Mouse (Mus musculus) brain, embryonic 14.5 days (tissue): ENCODE measurements around the gene Cdca8.

Source experiments
- CTCF ChIP-seq: fragments of 200-500 bp; IDR thresholded peaks from 2 replicates; pipeline ENCODE4 v1.5.1; 2012; ENCODE audit warnings: inconsistent platforms, mild to moderate bottlenecking, moderate library complexity, borderline replicate concordance; ENCODE audit not compliant: insufficient read depth, insufficient read length; ENCODE audit errors: extremely low read depth
- POLR2A ChIP-seq: fragments of 200-500 bp; IDR thresholded peaks from 2 replicates; pipeline ENCODE4 v1.6.1; 2012; ENCODE audit warnings: mild to moderate bottlenecking, inconsistent platforms, borderline replicate concordance; ENCODE audit not compliant: poor library complexity, insufficient read depth, insufficient read length, severe bottlenecking; ENCODE audit errors: extremely low read depth

DNA sequence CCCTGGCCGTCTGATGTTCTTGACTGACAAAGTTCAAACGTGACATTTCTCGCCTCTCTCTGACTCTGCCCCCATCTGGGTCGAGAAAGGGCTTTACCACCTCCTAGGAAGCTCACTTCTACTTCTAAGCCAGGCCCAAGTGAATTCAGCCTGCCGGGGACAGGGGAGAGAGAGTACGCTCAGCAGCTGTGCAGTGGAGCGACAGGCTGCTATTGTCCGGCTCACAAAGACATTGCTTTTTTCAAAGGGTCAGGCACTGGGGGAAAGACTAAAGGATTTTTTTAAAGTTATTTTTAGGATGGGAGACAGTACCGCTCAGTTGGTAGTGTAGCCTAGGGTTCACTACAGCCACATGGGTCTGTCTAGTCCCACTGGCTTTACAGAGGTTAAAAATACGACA is 40.7 kb downstream of the Cdca8 start:
- no peak for TF ChIP-seq POLR2A
- TF ChIP-seq CTCF = no peak
